Mouse (Mus musculus): ENCODE measurements around the gene Nabp2. TPM values are rescaled to one million over a fixed set of nuclear protein-coding genes. Genes with fewer than 3 reads are reported as not detected.

The Nabp2 gene
- polyA plus RNA-seq, 1 experiment: 35.6 TPM

- WGBS: 2% methylated on average over 9 of the region's 9 CpGs
- DNase-seq (ENCODE audit: low read depth, low spot score): no peak
Observed at GRCm38 (mm10) chr10:128369218-128369543, 42.1 kb downstream of the Nabp2 start.

GRCm38 (mm10) chr10:128368402-128369217 is 42.7 kb downstream of the Nabp2 start, which contains the start of gene Coq10a:
Coq10a (minus strand) TSS chr10:128368997.
- under 1% methylated on average over 87 of the region's 87 CpGs for WGBS
- DNase-seq (ENCODE audit: low read depth, low spot score): peak; percentile 86

GRCm38 (mm10) chr10:128367899-128368401 is 43.3 kb downstream of the Nabp2 start:
- DNase-seq (ENCODE audit: low read depth, low spot score): no peak
- 14% methylated on average over 19 of the region's 19 CpGs for WGBS

GRCm38 (mm10) chr10:128362568-128362967 is 48.7 kb downstream of the Nabp2 start:
- 49% methylated on average over 3 of the region's 3 CpGs for WGBS
- no peak for DNase-seq (ENCODE audit: low read depth, low spot score)

- WGBS: 87% methylated on average over 6 of the region's 6 CpGs
- no peak for DNase-seq (ENCODE audit: low read depth, low spot score)
Observed at GRCm38 (mm10) chr10:128361836-128362235, 49.5 kb downstream of the Nabp2 start.

GRCm38 (mm10) chr10:128359226-128359625 is 52.1 kb downstream of the Nabp2 start:
- 80% methylated on average over 6 of the region's 6 CpGs for WGBS
- no peak for DNase-seq (ENCODE audit: low read depth, low spot score)

GRCm38 (mm10) chr10:128358796-128359195 is 52.5 kb downstream of the Nabp2 start:
- 59% methylated on average over 2 of the region's 2 CpGs for WGBS
- no peak for DNase-seq (ENCODE audit: low read depth, low spot score)

Other genes starting within 250 kb of the Nabp2 start
- 33.1 and 43.2 TPM in 2 replicates for gene Rbms2, start 231.2 kb downstream of the Nabp2 start, polyA plus RNA-seq (2012; rRNA removed)
- 2.0 and 3.3 TPM in 2 replicates for gene Gls2, start 217.0 kb downstream of the Nabp2 start, polyA plus RNA-seq (2012; rRNA removed)
- gene Spryd4, start 199.7 kb downstream of the Nabp2 start, polyA plus RNA-seq (2012; rRNA removed): 17.7 and 20.9 TPM in 2 replicates
- gene Mip, start 185.7 kb downstream of the Nabp2 start, polyA plus RNA-seq (2012; rRNA removed): not detected in 2 replicates
- gene Timeless, start 179.4 kb downstream of the Nabp2 start, polyA plus RNA-seq (2012; rRNA removed): 5.7 TPM in 2 replicates
- 0.11 and 0.12 TPM in 2 replicates for gene Apon, start 157.4 kb downstream of the Nabp2 start, polyA plus RNA-seq (2012; rRNA removed)
- 0.08 and 0.16 TPM in 2 replicates for gene Apof, start 142.8 kb downstream of the Nabp2 start, polyA plus RNA-seq (2012; rRNA removed)
- gene Stat2, start 140.9 kb downstream of the Nabp2 start, polyA plus RNA-seq (2012; rRNA removed): 18.9 and 36.4 TPM in 2 replicates
- 0.12 TPM in 1 of 2 replicates, not detected in the other for gene Il23a, start 112.7 kb downstream of the Nabp2 start, polyA plus RNA-seq (2012; rRNA removed)
- gene Pan2, start 108.2 kb downstream of the Nabp2 start, polyA plus RNA-seq (2012; rRNA removed): 16.7 and 28.0 TPM in 2 replicates
- 77.0 and 89.7 TPM in 2 replicates for gene Cnpy2, start 89.0 kb downstream of the Nabp2 start, polyA plus RNA-seq (2012; rRNA removed)
- gene Cs, start 73.8 kb downstream of the Nabp2 start, polyA plus RNA-seq (2012; rRNA removed): 361 and 585 TPM in 2 replicates
- gene Coq10a, start 42.5 kb downstream of the Nabp2 start, polyA plus RNA-seq (2012; rRNA removed): 22.0 and 27.1 TPM in 2 replicates
- 17.6 and 22.9 TPM in 2 replicates for gene Ankrd52, start 34.4 kb downstream of the Nabp2 start, polyA plus RNA-seq (2012; rRNA removed)
- 209 and 267 TPM in 2 replicates for gene Slc39a5, start 10.3 kb downstream of the Nabp2 start, polyA plus RNA-seq (2012; rRNA removed)
- 18.3 and 20.4 TPM in 2 replicates for gene Rnf41, start 165 bp upstream of the Nabp2 start, polyA plus RNA-seq (2012; rRNA removed)
- gene Smarcc2, start 47.8 kb upstream of the Nabp2 start, polyA plus RNA-seq (2012; rRNA removed): 43.3 and 67.4 TPM in 2 replicates
- gene Myl6, start 82.7 kb upstream of the Nabp2 start, polyA plus RNA-seq (2012; rRNA removed): 1,613 and 1,784 TPM in 2 replicates
- 1.1 and 1.4 TPM in 2 replicates for gene Myl6b, start 87.2 kb upstream of the Nabp2 start, polyA plus RNA-seq (2012; rRNA removed)
- gene Esyt1, start 114.4 kb upstream of the Nabp2 start, polyA plus RNA-seq (2012; rRNA removed): 32.4 TPM in 2 replicates
- 10.7 and 12.2 TPM in 2 replicates for gene Zc3h10, start 136.3 kb upstream of the Nabp2 start, polyA plus RNA-seq (2012; rRNA removed)
- 2,450 and 2,465 TPM in 2 replicates for gene Rpl41, start 137.8 kb upstream of the Nabp2 start, polyA plus RNA-seq (2012; rRNA removed)
- 29.3 and 31.2 TPM in 2 replicates for gene Pa2g4, start 154.5 kb upstream of the Nabp2 start, polyA plus RNA-seq (2012; rRNA removed)
- gene Erbb3, start 178.2 kb upstream of the Nabp2 start, polyA plus RNA-seq (2012; rRNA removed): 76.7 and 120 TPM in 2 replicates
- gene Rps26, start 215.3 kb upstream of the Nabp2 start, polyA plus RNA-seq (2012; rRNA removed): 1,017 and 1,368 TPM in 2 replicates
- 0.69 and 1.1 TPM in 2 replicates for gene Ikzf4, start 234.5 kb upstream of the Nabp2 start, polyA plus RNA-seq (2012; rRNA removed)

Measured in large intestine, adult 2 months (tissue).